Mouse (Mus musculus) spleen, adult 18-20 months (tissue): Measurements from ENCODE around the gene Usp5.

Source experiments
- DNase-seq, 2 experiments: peaks; one replicate each; pipeline ENCODE4 v3.0.0; 2022; ENCODE audit warnings: mixed read lengths in 2 of 2

Gene Usp5

DNA sequence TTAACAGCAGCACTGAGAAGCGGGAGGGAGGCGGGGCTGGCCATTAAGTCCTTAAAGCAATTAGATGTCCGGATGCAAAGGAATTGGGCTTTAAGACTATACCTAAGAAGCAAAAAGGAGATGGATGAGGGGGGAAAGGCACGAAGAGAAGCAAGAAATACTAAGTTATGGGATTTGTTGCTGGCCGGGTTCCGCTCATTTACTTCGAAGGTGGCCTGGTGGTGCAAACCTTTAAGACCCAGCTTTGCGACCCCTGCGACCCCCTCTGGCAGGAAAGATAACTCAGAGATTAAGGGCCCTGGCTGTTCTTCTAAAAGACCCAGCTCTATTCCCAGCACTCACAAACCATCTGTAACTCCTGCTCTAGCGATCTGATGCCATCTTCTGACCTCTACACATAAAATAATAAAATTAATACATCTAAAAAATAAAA is 49.3 kb downstream of the Usp5 start:
- DNase-seq: no peak

DNA sequence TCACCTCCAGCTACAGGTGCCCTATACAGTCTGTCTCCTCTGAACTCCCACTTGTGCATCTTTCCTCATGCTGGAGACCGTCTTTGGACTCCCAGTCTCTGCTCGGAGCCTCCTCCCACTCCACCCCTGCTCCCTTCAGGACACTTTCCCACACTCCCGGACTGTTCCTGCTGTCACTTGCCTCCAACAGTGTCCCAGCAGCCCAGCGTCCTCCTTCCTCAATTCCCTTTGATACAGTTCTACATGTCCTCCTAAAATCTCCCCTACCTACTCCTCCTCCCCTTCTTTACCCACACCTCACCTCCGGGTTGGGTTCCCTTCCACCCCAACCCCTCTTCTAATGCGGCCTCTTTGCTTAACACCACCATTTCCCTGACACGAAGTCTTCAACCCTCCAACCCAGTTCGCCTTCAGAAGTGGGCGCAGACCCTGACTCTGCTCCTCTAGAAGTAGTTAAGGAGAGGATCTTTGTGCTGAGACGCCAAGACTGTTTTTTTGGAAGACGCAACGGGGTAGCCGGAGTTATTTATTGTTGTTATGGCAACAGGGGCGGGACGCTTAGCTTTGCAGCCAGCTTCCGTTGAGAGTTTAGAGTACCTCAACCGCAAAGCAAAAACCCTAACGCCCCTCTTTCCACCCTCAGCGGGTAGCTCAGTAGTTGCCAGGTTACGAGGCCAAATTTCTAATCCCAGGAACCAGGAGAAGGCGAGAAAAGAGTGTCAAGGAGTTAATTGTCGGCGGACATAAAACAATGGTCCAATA is 49.9 kb downstream of the Usp5 start, which contains the start of gene Lrrc23:
Lrrc23 (minus strand) TSS at position 506 of the 762 bp plus-strand sequence.
- peak in 1 of 2 experiments; percentile 49 for DNase-seq

DNA sequence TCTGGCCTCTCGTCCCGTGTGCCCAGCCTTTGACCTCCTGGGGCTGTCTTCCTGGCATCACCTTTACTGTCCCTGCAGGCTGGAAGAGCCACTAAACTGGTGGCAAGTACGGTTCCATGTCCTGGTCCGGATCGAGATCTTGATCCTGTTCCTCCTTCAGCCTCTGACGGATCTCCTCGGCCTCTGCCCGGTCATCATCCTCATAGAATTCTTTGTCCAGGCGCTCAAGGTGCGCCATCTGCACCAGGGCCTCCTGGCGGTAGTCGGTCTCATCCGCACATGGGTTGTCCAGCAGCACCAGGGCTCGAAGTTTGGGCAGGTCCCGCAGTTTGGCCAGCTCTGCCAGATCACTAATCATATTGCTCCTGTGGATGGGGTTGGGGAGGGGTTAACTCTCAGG is 58.8 kb downstream of the Usp5 start:
- no peak for DNase-seq

DNA sequence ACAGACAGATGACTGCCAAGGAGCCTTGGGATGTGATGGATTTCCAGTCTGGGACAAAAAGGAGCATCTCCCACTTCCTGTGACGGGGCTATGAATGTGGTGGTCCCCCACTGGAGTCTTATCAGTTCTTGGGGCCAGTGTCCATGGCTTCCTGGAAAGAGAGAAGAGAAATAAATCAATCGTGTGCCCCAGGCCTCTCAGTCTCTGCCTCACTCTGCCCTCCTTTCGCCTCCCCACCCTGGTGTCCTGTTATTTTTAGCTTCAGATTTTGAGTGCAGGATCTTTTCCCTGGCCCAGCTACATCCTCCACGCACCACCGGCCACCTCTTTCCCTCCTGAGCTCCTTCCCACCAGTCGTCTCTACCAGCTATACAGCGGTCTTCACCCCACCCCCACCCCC is 59.3 kb downstream of the Usp5 start:
- no peak for DNase-seq

DNA sequence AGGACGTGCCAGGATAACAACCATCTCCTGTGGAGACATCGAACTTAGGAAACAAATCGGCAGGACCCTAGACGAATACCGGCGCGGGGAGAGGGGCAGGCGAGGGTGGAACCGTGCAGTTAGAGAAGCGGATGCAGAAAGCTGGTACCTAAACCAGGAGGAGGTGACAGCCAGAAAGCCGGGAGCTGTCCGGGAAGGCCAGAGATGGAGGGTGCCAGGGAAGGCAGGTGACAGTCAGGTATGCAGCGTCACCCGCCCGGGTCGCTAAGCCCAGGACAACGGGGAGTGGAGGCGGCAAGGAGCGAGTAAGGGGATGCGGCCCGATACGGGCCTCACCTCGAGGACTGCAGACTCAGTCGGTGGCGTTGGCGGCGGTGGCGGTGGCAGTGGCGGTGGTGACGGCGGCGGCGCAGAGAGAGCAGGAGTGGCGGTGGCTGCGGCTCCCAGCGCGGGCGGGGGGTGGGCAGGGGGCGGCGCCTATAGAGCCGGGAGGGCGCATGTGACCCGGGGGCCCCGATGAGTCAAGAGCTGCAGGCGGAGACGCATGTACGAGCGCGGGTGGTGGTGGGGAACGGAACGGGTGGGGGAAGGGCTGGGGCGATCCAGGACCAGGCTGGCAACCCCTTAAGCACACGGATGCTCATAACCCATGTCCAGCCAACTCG is 60.1 kb downstream of the Usp5 start, which contains the start of gene Eno2:
Eno2 (minus strand) TSS at position 573 of the 665 bp plus-strand sequence.
- peak in 1 of 2 experiments; percentile 21 for DNase-seq

DNA sequence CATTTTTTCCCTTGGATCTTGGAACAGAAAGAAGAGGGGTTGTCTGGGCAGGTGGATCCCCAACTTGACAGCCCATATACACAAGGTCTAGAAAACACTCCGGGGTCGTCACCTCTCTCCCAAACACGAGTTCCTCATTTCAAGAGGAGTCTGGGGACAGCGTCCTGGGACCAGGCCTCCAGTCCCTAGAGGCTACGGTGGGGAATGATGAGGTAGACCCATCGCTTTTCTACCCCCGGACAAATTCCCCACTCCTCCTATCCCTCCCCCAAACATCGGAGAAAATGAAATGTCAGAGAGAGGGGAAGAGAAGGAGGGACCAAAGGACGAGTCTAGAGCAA is 60.6 kb downstream of the Usp5 start:
- DNase-seq: no peak

DNA sequence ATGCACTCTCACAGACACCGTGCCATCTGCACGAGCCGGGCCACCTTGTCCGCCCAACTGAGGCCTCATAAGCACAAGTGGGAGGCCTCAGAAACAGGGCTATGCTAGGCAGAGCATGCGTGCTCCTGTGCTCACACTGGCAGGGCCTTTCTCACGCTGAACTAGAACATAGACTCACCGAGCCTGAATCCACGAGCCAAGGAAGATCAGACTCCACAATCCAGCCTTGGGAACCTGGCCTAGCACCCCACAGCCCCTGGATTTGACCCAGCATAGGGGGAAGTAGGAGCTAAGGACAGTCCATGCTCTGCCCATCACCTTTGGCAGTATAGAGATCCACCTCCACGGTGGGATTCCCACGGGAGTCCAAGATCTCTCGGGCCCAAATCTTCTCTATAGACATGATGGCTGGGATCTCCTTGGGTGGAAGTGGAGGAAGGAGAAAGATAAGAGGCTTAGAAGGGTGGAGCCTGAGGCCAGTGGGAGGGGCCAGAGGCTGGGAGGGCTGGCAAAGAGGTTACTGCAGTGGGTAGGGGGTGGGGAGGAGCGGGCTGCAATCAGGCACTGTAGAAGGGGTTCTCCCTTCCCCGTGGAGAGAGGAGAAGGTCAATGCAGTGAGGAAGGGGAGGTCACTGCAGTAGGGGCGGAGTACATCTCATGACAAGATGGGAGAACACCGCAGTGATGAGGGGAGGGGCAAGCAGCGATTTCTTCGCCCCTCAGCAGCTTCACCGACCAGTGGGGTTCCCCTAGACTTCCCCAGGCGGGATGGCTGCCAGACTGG is 61.2 kb downstream of the Usp5 start:
- no peak for DNase-seq

DNA sequence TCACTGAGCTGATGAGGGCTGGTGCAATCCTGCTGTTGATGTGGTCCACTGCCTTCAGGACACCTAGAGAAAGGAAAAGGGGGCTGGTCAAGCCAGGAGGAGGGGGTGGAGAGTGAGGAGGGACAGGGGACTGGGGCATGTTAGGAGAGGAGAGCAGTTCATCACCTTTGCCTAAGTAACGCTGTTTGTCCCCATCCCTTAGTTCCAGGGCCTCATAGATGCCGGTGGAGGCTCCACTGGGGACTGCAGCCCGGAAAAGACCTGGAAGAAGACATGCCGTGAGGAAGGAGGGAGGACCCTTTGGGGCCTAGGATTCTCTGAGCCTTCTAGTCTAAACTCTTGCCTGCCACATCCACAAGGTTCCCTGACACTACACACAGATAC is 61.8 kb downstream of the Usp5 start:
- no peak for DNase-seq

DNA sequence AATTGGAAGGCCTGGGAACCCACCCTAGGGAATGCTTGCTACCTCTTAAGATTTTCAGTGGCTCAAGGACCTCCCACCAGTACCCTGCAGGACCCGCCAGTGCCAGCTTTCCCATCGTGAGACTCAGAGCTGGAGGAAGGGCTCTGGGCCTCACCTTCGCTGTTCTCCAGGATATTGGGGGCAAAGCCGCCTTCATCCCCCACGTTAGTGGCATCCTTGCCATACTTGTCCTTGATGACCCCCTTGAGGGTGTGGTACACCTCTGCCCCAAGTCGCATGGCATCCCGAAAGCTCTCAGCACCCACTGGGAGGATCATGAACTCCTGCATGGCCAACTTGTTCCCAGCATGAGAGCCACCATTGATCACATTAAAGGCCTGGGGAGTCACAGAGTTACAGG is 63.3 kb downstream of the Usp5 start:
- DNase-seq: no peak
